Mouse (Mus musculus) lung, postnatal 36 days (tissue): ENCODE measurements around the gene Dip2b.

ENCODE experiments used
- DNase-seq: peaks from one replicate; pipeline ENCODE4 v3.0.0; 2022; ENCODE audit warnings: mixed read lengths

Gene Dip2b

DNA sequence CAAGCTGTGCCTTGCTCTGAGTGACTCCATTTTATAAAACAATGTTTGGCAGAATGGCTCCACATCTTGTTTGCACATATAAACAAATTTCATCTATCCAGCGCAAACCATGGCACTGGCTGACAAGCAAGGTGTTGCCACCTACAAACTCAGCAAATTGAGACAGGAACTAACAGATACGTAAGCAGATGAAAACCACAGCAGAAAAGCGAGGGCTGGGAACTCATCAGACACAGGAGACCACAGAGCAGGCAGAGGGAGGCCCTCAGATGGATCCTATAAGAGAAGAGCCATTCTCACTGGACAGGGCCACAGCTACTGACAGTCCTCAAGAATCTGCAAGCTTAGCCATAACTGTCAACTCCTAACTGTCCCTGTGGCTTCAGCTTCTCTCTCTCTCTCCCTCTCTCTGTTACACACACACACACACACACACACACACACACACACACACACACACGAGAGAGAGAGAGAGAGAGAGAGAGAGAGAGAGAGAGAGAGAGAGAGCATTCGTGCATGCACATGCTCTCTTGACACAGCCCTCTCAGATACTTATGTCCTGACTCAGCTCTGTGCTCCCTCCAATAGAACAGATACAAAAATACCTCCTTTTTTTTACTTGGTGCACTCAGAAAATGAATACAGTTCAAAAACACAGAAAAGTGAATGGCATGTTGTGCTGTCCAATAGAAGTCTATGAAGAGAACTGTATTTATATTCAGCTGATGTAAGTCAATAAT, 227.3 kb downstream of the Dip2b start:
- DNase-seq, result no peak

DNA sequence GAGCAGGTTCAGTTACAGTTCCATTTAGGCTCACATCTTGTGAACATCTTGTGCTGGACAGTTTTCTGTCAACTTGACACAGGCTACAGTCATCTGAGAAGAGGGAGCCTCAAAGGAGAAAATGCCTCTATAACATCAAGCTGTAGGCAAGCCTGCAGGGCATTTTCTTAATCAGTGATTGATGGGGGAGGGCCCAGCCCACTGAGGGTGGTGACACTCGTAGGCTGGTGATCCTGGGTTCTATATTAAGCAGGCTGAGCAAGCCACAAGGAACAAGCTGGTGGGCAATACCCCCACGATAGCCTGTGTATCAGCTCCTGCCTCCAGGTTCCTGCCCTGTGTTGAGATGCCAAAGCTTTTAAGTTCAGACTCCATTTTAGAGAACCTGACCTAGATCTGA, 230.5 kb downstream of the Dip2b start:
- no peak for DNase-seq
